Mouse (Mus musculus) brain, embryonic 14.5 days (tissue): ENCODE data around the gene Tpcn1.

Experiments
- CTCF ChIP-seq: fragments of 200-500 bp; IDR thresholded peaks from 2 replicates; pipeline ENCODE4 v1.5.1; 2012; ENCODE audit warnings: inconsistent platforms, mild to moderate bottlenecking, moderate library complexity, borderline replicate concordance; ENCODE audit not compliant: insufficient read depth, insufficient read length; ENCODE audit errors: extremely low read depth
- POLR2A ChIP-seq: fragments of 200-500 bp; IDR thresholded peaks from 2 replicates; pipeline ENCODE4 v1.6.1; 2012; ENCODE audit warnings: mild to moderate bottlenecking, inconsistent platforms, borderline replicate concordance; ENCODE audit not compliant: poor library complexity, insufficient read depth, insufficient read length, severe bottlenecking; ENCODE audit errors: extremely low read depth

GRCm38 (mm10) chr5:120558041-120558440 lies 30.4 kb downstream of the Tpcn1 start:
- TF ChIP-seq CTCF (no peak), POLR2A (no peak)
